Mouse (Mus musculus) adrenal gland, adult 10 weeks (tissue): ENCODE data around the gene Tspan15. TPM values are rescaled to one million over a fixed set of nuclear protein-coding genes. Genes with fewer than 3 reads are reported as not detected.

Source experiments
- polyA plus RNA-seq: library from polyadenylated mRNA; stranded (reverse); fragments of 350-450 nt; fragmentation: Illumina TruSeq; extraction: RNeasy Lipid Tissue Mini Kit (QIAGEN cat#74804); gene quantifications from one replicate; pipeline ENCODE4 v1.2.3, GENCODE M21; 2014; ENCODE audit warnings: low read depth, low replicate concordance

The Tspan15 gene
- polyA plus RNA-seq, result 13.2 TPM

DNA sequence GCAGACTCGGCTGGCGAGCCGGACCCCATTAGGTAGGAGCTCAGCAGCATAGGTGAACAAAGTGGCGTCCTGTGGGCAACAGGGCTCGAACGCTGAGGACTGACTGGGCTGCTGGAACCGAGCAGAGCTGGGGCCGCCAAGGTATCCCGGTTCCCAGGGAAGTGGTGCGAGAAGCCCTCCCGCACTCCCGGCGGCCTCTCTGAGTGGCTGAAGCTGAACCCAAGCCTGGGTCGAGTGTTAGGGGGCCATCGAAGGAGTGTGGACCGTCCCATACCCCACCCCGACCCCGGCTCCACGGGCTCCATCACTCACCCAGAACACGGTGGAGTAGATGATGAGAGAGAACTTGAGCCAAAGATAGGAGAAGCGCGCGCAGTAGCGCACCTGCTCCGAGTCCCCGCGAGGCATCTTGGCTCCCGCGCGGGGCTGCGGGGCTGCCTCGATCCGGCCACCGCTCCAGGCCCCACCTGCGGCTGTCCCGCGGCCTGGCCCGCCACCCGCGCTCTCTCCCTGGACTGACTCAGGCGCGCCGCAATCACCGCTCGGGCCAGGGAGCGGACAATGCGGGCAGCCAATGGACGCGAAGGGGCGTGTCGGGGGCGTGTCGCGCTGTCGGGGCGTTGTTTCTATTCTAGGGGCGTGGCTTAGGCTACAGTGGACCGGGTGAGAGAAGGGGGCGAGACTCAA lies at the start of gene Tspan15:
Gene Tspan15, minus strand, starts transcription at position 544 of the 687 bp plus-strand sequence.

DNA sequence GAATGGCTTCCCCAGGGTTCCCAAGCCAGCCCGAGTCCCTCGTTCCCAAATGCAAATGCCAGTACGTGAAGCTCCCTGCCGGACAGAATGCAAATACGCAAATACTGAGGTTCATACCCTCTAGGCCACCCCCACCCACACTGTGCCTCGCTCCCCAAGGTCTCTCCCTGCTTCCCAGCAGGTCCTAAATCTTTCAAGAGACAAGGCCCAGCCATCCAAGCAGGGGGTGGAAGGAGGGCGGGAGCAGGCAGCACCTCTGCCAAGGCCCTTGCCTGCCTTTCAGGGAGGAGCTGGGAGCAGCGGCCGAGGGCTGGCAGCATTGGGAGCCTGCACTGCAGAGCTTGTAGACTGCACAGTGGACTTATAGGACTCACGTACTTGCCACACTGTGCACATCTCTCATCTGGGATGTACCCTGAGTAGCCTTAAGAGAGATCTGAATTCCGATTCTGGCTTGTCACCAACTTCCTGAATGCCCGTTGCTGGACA lies 21.0 kb upstream of the Tspan15 start, which contains the start of gene Tacr2:
Gene Tacr2, plus strand, starts transcription at position 439 of the 489 bp plus-strand sequence.

GRCm38 (mm10) chr10:62143820-62144219 lies 87.2 kb downstream of the Tspan15 start, which contains the start of gene Fam241b:
TSS of gene Fam241b (minus strand) at chr10:62143920.

Other genes starting within 250 kb of the Tspan15 start
- gene Neurog3, start 98.2 kb downstream of the Tspan15 start, polyA plus RNA-seq, result not detected
- 5.3 TPM for gene Fam241b, start 87.3 kb downstream of the Tspan15 start, polyA plus RNA-seq
- gene Tacr2, start 21.2 kb upstream of the Tspan15 start, polyA plus RNA-seq, result 15.5 TPM
- 3.1 TPM for gene Hk1, start 148.7 kb upstream of the Tspan15 start, polyA plus RNA-seq
- gene Hkdc1, start 191.2 kb upstream of the Tspan15 start, polyA plus RNA-seq, result not detected
- gene 4930507D05Rik, start 218.2 kb upstream of the Tspan15 start, polyA plus RNA-seq, result not detected
- 23.1 TPM for gene Supv3l1, start 218.5 kb upstream of the Tspan15 start, polyA plus RNA-seq